Mouse (Mus musculus): ENCODE measurements at regions not wholly inside any gene's neighbourhood (a gene's known extent, or its start where the extent isn't known, plus 50 kb on each side); places are given as distances from the start of the nearest gene placed in this dataset.
"Not testable (repeated sequence)": the region's sequence is repeated elsewhere in the genome, so short reads cannot be mapped to it uniquely, and the experiment has no call there.

GRCm38 (mm10) chr5:10550115-10550514 lies 303.8 kb upstream of the Gm5152 start:
- intact Hi-C loops (cut with DNase I); H3K79me2 ChIP-seq (replicated peaks; ENCODE audit: control insufficient read depth, insufficient read depth, low read length); DNase-seq; H3K4me1 ChIP-seq (ENCODE audit: control insufficient read depth, insufficient read depth, low read length); H3K4me3 ChIP-seq; H3K27me3 ChIP-seq (ENCODE audit: control insufficient read depth, insufficient read depth, low read length); H3K27ac ChIP-seq; H3K9ac ChIP-seq (ENCODE audit: low read depth, low read length); H3K36me3 ChIP-seq (ENCODE audit: control insufficient read depth, insufficient read depth, low read length): not testable (repeated sequence)
- WGBS = 50% methylated on average over 3 of the region's 3 CpGs

- intact Hi-C loops (cut with DNase I) = no loop called here
Observed at GRCm38 (mm10) chr5:10562321-10562720, 316.0 kb upstream of the Gm5152 start.

GRCm38 (mm10) chr5:10592392-10592791 lies 346.1 kb upstream of the Gm5152 start:
- no peaks in the 10 kb centered on the region for H3K79me2 ChIP-seq (replicated peaks; ENCODE audit: control insufficient read depth, insufficient read depth, low read length)
- 46% methylated on average over 1 of the region's 1 CpGs for WGBS
- intact Hi-C loops (cut with DNase I) = no loop called here
- no peak overlapping the region for H3K9ac ChIP-seq (ENCODE audit: low read depth, low read length)
- no peaks in the 10 kb centered on the region for H3K4me1 ChIP-seq (ENCODE audit: control insufficient read depth, insufficient read depth, low read length)
- H3K36me3 ChIP-seq (ENCODE audit: control insufficient read depth, insufficient read depth, low read length) = no peaks in the 10 kb centered on the region
- TF ChIP-seq POLR2A (IDR thresholded peaks at IDR 0.05; ENCODE audit: insufficient read depth, low read depth, low read length) (no peak), EP300 (IDR thresholded peaks at IDR 0.05; ENCODE audit: insufficient read depth, low read depth, low read length) (no peak), CTCF (IDR thresholded peaks at IDR 0.05) (no peak)
- no peak for DNase-seq
- H3K4me3 ChIP-seq = no peak overlapping the region
- no peaks in the 10 kb centered on the region for H3K27me3 ChIP-seq (ENCODE audit: control insufficient read depth, insufficient read depth, low read length)
- no peak overlapping the region for H3K27ac ChIP-seq

More at GRCm38 (mm10) chr5:10562321-10562720, 316.0 kb upstream of the Gm5152 start:
- Histone ChIP-seq H3K4me3 (no peak overlapping the region), H3K36me3 (ENCODE audit: control insufficient read depth, insufficient read depth, low read length) (no peaks in the 10 kb centered on the region), H3K9ac (ENCODE audit: low read depth, low read length) (no peak overlapping the region), H3K27me3 (ENCODE audit: control insufficient read depth, insufficient read depth, low read length) (no peaks in the 10 kb centered on the region), H3K79me2 (replicated peaks; ENCODE audit: control insufficient read depth, insufficient read depth, low read length) (no peaks in the 10 kb centered on the region), H3K4me1 (ENCODE audit: control insufficient read depth, insufficient read depth, low read length) (no peaks in the 10 kb centered on the region), H3K27ac (no peak overlapping the region)
- WGBS = 49% methylated on average over 5 of the region's 5 CpGs
- TF ChIP-seq EP300 (IDR thresholded peaks at IDR 0.05; ENCODE audit: insufficient read depth, low read depth, low read length) (no peak), CTCF (IDR thresholded peaks at IDR 0.05) (no peak), POLR2A (IDR thresholded peaks at IDR 0.05; ENCODE audit: insufficient read depth, low read depth, low read length) (no peak)
- no peak for DNase-seq

- H3K79me2 ChIP-seq (replicated peaks; ENCODE audit: control insufficient read depth, insufficient read depth, low read length) = no peaks in the 10 kb centered on the region
- DNase-seq = no peak
- no peaks in the 10 kb centered on the region for H3K36me3 ChIP-seq (ENCODE audit: control insufficient read depth, insufficient read depth, low read length)
- no peak overlapping the region for H3K27ac ChIP-seq
- no peaks in the 10 kb centered on the region for H3K4me1 ChIP-seq (ENCODE audit: control insufficient read depth, insufficient read depth, low read length)
- intact Hi-C loops (cut with DNase I) = no loop called here
- H3K9ac ChIP-seq (ENCODE audit: low read depth, low read length) = no peak overlapping the region
- no peaks in the 10 kb centered on the region for H3K27me3 ChIP-seq (ENCODE audit: control insufficient read depth, insufficient read depth, low read length)
- WGBS = 76% methylated on average over 5 of the region's 5 CpGs
- no peak overlapping the region for H3K4me3 ChIP-seq
- no peak for TF ChIP-seq EP300 (IDR thresholded peaks at IDR 0.05; ENCODE audit: insufficient read depth, low read depth, low read length)
- no peak for TF ChIP-seq CTCF (IDR thresholded peaks at IDR 0.05)
- TF ChIP-seq POLR2A (IDR thresholded peaks at IDR 0.05; ENCODE audit: insufficient read depth, low read depth, low read length) = no peak
Observed at GRCm38 (mm10) chr5:10600774-10601173, 346.8 kb upstream of the Gm8871 start.

GRCm38 (mm10) chr5:10633176-10633575 lies 314.4 kb upstream of the Gm8871 start:
- no peak for DNase-seq
- H3K79me2 ChIP-seq (replicated peaks; ENCODE audit: control insufficient read depth, insufficient read depth, low read length) = no peaks in the 10 kb centered on the region
- intact Hi-C loops (cut with DNase I) = no loop called here
- H3K4me1 ChIP-seq (ENCODE audit: control insufficient read depth, insufficient read depth, low read length) = no peaks in the 10 kb centered on the region
- no peak overlapping the region for H3K4me3 ChIP-seq
- TF ChIP-seq POLR2A (IDR thresholded peaks at IDR 0.05; ENCODE audit: insufficient read depth, low read depth, low read length) (no peak), CTCF (IDR thresholded peaks at IDR 0.05) (peak; percentile 53), EP300 (IDR thresholded peaks at IDR 0.05; ENCODE audit: insufficient read depth, low read depth, low read length) (no peak)
- no peaks in the 10 kb centered on the region for H3K36me3 ChIP-seq (ENCODE audit: control insufficient read depth, insufficient read depth, low read length)
- H3K9ac ChIP-seq (ENCODE audit: low read depth, low read length) = no peak overlapping the region
- no peak overlapping the region for H3K27ac ChIP-seq
- WGBS = 17% methylated on average over 1 of the region's 1 CpGs
- no peaks in the 10 kb centered on the region for H3K27me3 ChIP-seq (ENCODE audit: control insufficient read depth, insufficient read depth, low read length)

- Histone ChIP-seq H3K36me3 (ENCODE audit: control insufficient read depth, insufficient read depth, low read length) (no peaks in the 10 kb centered on the region), H3K4me3 (no peak overlapping the region), H3K9ac (ENCODE audit: low read depth, low read length) (no peak overlapping the region), H3K79me2 (replicated peaks; ENCODE audit: control insufficient read depth, insufficient read depth, low read length) (no peaks in the 10 kb centered on the region), H3K27ac (no peak overlapping the region), H3K4me1 (ENCODE audit: control insufficient read depth, insufficient read depth, low read length) (no peaks in the 10 kb centered on the region), H3K27me3 (ENCODE audit: control insufficient read depth, insufficient read depth, low read length) (no peaks in the 10 kb centered on the region)
- no peak for DNase-seq
- intact Hi-C loops (cut with DNase I) = no loop called here
- TF ChIP-seq CTCF (IDR thresholded peaks at IDR 0.05) (peak; percentile 67), EP300 (IDR thresholded peaks at IDR 0.05; ENCODE audit: insufficient read depth, low read depth, low read length) (no peak)
- WGBS = 34% methylated on average over 4 of the region's 4 CpGs
Observed at GRCm38 (mm10) chr5:10648075-10648474, 299.5 kb upstream of the Gm8871 start.
